Mouse (Mus musculus) layer of hippocampus, postnatal 14 days (tissue): ENCODE results near the gene Gm340. TPM values are rescaled to one million over a fixed set of nuclear protein-coding genes. Genes with fewer than 3 reads are reported as not detected.

Source experiments
- DNase-seq, 2 experiments: peaks; one replicate each; pipeline ENCODE4 v3.0.0; 2021 to 2022; ENCODE audit warnings: low spot score in 2 of 2, mixed read lengths in 1 of 2
- microRNA-seq, 2 experiments: library from miRNA; unstranded; fragments of <30 nt; microRNA quantifications; one replicate each; pipeline ENCODE4 v1.2.0; 2021
- total RNA-seq, 2 experiments: library from RNA; stranded (reverse); gene quantifications; 2 replicates each; pipeline ENCODE4 v1.2.3; 2021

The Gm340 gene
- total RNA-seq, 2 experiments from 2014 or later = 10.9 to 12.7 TPM

DNA sequence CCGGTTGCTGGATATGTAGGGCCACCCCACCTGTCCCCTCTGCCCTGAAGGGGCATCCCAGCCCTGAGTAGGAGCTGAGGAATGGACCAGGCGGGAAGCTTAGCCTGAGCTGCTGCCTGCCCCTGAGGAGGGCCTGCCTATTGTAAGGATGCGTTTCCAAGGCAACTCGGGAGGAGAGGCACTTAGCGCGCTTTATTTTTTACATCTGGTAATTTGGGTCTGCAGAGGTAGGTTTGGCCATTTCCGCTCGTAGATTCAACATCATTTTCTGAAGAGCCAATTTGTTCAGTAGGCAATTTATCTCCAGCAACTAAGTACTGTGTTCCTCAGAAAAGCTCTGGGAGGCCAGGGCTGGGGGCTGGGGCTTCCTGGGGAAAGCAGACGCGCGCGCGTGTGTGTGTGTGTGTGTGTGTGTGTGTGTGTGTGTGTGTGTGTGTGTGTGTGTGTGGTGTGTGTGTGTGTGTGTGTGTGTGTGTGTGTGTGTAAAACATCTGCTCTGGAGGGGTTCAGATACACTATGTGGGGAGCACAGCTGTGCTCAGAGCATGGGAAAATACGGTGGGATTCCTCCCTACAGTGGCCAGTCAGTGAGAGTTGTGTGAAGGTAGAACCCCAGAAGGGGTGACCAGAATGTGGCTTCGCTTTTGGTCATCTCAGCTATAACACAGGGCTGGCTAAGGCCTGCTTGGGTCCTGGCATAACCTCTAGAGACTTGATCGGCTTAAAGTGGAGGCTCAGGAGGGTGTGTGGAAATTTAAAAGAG is 31.3 kb downstream of the Gm340 start:
- no peak for DNase-seq

GRCm38 (mm10) chr19:41615606-41616224 is 33.5 kb downstream of the Gm340 start:
- DNase-seq = no peak

DNA sequence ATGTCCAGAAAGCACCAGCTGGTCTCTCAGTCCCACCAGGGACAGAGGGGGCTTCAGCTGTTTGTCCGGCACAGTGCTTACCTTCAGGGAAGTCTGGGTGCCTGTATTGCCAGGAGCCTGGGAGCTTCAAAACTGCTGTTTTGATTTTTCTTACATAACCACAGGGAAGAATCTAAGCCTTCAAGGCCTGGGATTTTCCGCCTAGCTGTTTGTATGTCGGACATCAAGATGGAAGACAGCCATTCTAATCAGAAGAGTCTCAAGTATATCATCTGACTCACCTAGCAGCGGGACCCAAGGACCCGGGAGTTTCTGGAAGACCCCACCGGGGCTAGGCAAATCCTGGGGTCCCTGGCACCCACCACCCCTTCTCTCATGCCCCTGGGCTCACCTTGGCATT is 34.1 kb downstream of the Gm340 start:
- no peak for DNase-seq

DNA sequence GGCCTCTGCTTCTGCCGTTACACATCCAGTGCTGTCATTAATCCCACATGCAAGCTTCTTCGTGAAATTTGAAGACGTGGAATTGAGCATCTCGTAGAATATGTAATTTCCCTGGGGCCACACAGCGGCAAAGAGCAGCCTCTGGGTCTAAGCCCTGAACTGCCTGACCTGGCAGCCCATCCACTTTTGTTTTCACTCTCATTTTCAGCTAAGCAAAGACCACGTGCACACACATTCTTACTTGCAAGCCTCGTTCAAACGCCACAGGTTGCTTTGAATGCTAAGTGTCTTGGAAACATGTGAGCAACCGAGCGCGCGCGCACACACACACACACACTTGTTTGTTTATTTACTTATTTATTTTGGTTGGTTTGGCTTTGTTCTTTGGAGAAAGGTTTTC is 34.9 kb downstream of the Gm340 start:
- DNase-seq = no peak

DNA sequence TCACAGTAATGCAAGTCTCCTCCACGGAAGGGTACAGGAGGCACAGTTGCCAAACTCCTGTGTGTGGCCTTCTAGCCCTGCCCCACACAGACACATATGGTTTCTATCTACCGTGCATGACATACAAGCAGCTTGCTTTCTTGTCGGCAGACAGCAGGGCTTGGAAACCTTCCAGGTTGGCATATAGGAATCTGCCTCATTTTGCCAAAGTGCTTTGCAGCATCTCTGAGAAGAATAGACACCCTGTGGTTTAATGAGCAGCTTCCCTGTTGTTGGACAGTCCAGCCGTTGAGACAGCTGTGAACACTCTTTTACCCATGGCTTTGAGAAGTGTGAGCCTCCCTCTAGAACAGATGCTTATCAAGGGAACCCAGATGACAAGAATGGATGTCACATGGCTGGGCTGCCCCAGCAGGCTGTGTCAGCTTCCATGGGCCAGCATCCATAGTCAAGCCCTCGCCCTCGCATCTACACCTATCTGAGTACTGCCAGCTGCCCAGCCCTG is 36.0 kb downstream of the Gm340 start:
- no peak for DNase-seq

DNA sequence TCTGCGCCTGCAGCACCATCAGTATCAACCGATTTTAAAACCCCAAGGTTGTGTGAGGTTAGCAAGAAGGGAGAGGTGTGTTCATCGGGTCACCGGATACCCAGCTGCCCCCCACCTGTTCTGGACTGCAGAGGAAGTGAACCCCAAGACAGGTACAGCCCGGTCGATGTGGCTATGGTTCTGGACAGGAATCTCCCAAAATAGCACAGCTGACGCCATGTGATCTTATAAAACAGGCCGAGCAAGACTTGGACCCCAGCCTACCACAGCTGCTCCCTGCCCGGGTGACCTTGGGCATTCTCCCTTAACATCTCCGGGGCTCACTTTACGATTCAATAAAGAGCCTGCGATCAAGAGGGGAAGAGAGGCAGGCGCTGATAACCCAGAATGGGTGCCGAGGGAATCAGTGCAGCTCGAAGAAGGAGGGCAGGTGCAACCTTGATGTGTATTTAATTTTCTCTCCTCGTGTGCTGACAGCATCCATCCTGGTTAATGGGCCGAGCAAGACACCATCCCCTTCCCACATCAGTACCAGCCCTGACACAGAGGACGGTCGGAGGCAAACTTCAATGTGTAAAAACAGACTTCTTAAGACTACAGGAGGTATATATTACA is 36.7 kb downstream of the Gm340 start:
- no peak for DNase-seq

GRCm38 (mm10) chr19:41620366-41621092 is 38.4 kb downstream of the Gm340 start:
- no peak for DNase-seq

- peak in 1 of 2 experiments; percentile 37 for DNase-seq
Measured at GRCm38 (mm10) chr19:41628970-41629369, 46.8 kb downstream of the Gm340 start.

DNA sequence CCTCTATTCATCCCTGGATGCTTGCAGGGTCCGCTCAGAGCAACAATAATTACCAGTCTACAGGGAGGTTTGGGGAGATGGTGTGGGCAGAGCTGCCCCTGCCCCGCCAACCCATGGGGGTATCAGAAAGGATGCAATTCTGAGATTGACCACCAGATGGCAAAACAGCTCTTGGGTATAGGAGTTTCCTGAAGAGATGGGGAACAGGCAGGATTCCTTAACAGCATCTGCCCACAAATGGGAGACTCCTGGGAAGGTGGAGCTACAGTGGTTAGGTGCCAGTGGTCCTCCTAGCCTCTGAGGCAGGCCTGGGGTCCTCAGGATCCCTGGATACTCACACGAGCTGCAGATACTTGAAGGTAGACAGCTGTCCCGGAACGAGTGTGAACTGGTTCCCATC is 47.4 kb downstream of the Gm340 start:
- DNase-seq = peak; percentile 54 to 72

- DNase-seq = no peak
Measured at GRCm38 (mm10) chr19:41634099-41634498, 51.9 kb downstream of the Gm340 start.

DNA sequence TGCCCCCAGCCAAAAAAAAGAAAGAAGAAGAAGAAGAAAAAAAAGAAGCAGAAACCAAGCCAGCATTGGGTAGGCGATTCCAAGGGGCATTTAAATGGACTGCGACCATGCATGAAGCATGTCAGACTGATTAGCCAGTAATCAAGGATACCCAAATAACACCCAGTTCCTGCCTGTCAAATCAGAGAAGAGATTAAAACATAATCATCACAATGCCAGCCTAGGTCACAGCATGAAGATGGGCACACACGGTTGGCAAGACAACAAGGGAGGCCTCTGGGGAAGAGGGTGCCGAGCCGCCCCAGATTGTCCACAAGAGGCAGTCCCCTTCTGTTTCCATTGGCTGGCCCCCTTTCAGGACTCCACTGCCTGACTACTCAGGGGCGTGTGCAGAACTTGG is 52.8 kb downstream of the Gm340 start:
- DNase-seq = no peak

Small RNA genes lying within 50 kb of the gene (microRNA-seq; reads per million reads assigned to microRNA genes)
- 0 reads per million in 2 experiments for gene Mir8091

Other genes with a start within 250 kb of the Gm340 start
- gene Pik3ap1, start 197.3 kb upstream of the Gm340 start, total RNA-seq = 1 to 10 TPM; 1.7 to 2.2 TPM
- 10 to 100 TPM; 15.8 to 16.8 TPM for gene Lcor, start 99.7 kb upstream of the Gm340 start, total RNA-seq
- gene Slit1, start 161.3 kb downstream of the Gm340 start, total RNA-seq = 100 to 1,000 TPM; 143 to 146 TPM
- 1 to 10 TPM; 3.5 to 4.1 TPM for gene Arhgap19, start 219.7 kb downstream of the Gm340 start, total RNA-seq
- gene Frat1, start 247.6 kb downstream of the Gm340 start, total RNA-seq = 10 to 100 TPM; 19.7 to 20.6 TPM